In genomic region chr4:58986540-58987190, GRCm38 (mm10) we compare ENCODE assay signal across 8 mouse cellular contexts. TPM values are rescaled to one million over a fixed set of nuclear protein-coding genes. Genes with fewer than 3 reads are reported as not detected.
A peak's percentile ranks its signal among the peaks of the same experiment; 100 is the strongest.
DNase-seq lines count a peak whose midpoint lies in the region; ATAC-seq and TF ChIP-seq lines count a peak whose summit lies in the region.

Ptgr1 (minus strand) TSS chr4:58987119.

- under 1% methylated on average over 27 of the region's 28 CpGs for WGBS in embryonic facial prominence, embryonic 14.5 days
- 1% methylated on average over 28 of the region's 28 CpGs for WGBS in limb, embryonic 14.5 days
- under 1% methylated on average over 28 of the region's 28 CpGs for WGBS in midbrain, embryonic 16.5 days

- no peaks in the 10 kb centered on the region for H3K4me1 ChIP-seq in embryonic facial prominence, embryonic 14.5 days (ENCODE audit: control insufficient read depth, insufficient read depth, low read length)
- H3K4me1 ChIP-seq in limb, embryonic 14.5 days (ENCODE audit: control insufficient read depth, insufficient read depth, low read length), result peaks cover 3% of the 10 kb centered on the region; the same call in 1 of the 2 replicates
- peaks cover 11% of the 10 kb centered on the region for H3K4me1 ChIP-seq in midbrain, embryonic 16.5 days (ENCODE audit: control insufficient read depth, insufficient read depth, low read length)

- no peak for ATAC-seq in cerebellum, adult (ENCODE audit: insufficient number of reproducible peaks, low FRiP score, low TSS enrichment)
- ATAC-seq in embryonic facial prominence, embryonic 14.5 days (ENCODE audit: low read depth), result peak; percentile 70
- peak; percentile 73 for ATAC-seq in limb, embryonic 14.5 days (ENCODE audit: low FRiP score, low read depth)
- peak; percentile 69 for ATAC-seq in midbrain, embryonic 16.5 days

- peak within 1 kb of the TSS; percentile 64 for H3K4me3 ChIP-seq in embryonic facial prominence, embryonic 14.5 days (ENCODE audit: low read depth, low read length)
- peak within 1 kb of the TSS; percentile 60 for H3K4me3 ChIP-seq in limb, embryonic 14.5 days (replicated peaks; ENCODE audit: low read length)
- H3K4me3 ChIP-seq in midbrain, embryonic 16.5 days (ENCODE audit: low read depth, low read length), result peak within 1 kb of the TSS; percentile 48

- 0 out of 2 replicates have a peak, but pooled peaks cover 9% of the 10 kb centered on the region for H3K36me3 ChIP-seq in embryonic facial prominence, embryonic 14.5 days (ENCODE audit: control insufficient read depth, insufficient read depth, low read length)
- H3K36me3 ChIP-seq in limb, embryonic 14.5 days (ENCODE audit: control insufficient read depth, insufficient read depth, low read length), result 0 out of 2 replicates have a peak, but pooled peaks cover under 1% of the 10 kb centered on the region
- no peaks in the 10 kb centered on the region for H3K36me3 ChIP-seq in midbrain, embryonic 16.5 days (ENCODE audit: control insufficient read depth, insufficient read depth, low read length)

- peak within 1 kb of the TSS; percentile 65 for H3K9ac ChIP-seq in embryonic facial prominence, embryonic 14.5 days (ENCODE audit: low read depth, low read length)
- peak within 1 kb of the TSS; percentile 64 for H3K9ac ChIP-seq in limb, embryonic 14.5 days (ENCODE audit: low read depth, low read length, severe bottlenecking)
- peak within 1 kb of the TSS; percentile 59 for H3K9ac ChIP-seq in midbrain, embryonic 16.5 days (ENCODE audit: low read depth, low read length)

- 0 out of 2 replicates have a peak, but pooled peaks have one; percentile 20 for TF ChIP-seq POLR2A in limb, embryonic 14.5 days (IDR thresholded peaks at IDR 0.05; ENCODE audit: borderline replicate concordance, extremely low read depth, insufficient read depth, insufficient read length)

- peak within 1 kb of the TSS; percentile 81 for H3K4me2 ChIP-seq in embryonic facial prominence, embryonic 14.5 days (ENCODE audit: low read depth, low read length)
- peak within 1 kb of the TSS; percentile 62 for H3K4me2 ChIP-seq in limb, embryonic 14.5 days (replicated peaks; ENCODE audit: low read depth, low read length, severe bottlenecking)
- peak within 1 kb of the TSS; percentile 98 for H3K4me2 ChIP-seq in midbrain, embryonic 16.5 days (ENCODE audit: low read length)

- H3K9me3 ChIP-seq in embryonic facial prominence, embryonic 14.5 days (ENCODE audit: control insufficient read depth, low read length), result no peaks in the 10 kb centered on the region
- no peaks in the 10 kb centered on the region for H3K9me3 ChIP-seq in limb, embryonic 14.5 days (ENCODE audit: control insufficient read depth, low read length)
- no peaks in the 10 kb centered on the region for H3K9me3 ChIP-seq in midbrain, embryonic 16.5 days (replicated peaks; ENCODE audit: control insufficient read depth, low read length, poor library complexity, severe bottlenecking)

- H3K27ac ChIP-seq in embryonic facial prominence, embryonic 14.5 days (replicated peaks; ENCODE audit: low read depth, low read length), result peak within 1 kb of the TSS; percentile 54; the same call in 1 of the 2 replicates
- H3K27ac ChIP-seq in limb, embryonic 14.5 days (replicated peaks; ENCODE audit: low read depth, low read length), result 0 out of 2 replicates have a peak within 1 kb of the TSS, but pooled peaks have one; percentile 33
- no peak within 1 kb of the TSS for H3K27ac ChIP-seq in midbrain, embryonic 16.5 days (ENCODE audit: low read length)

- no peaks in the 10 kb centered on the region for H3K27me3 ChIP-seq in embryonic facial prominence, embryonic 14.5 days (replicated peaks; ENCODE audit: control insufficient read depth, insufficient read depth, low read length)
- no peaks in the 10 kb centered on the region for H3K27me3 ChIP-seq in limb, embryonic 14.5 days (ENCODE audit: control insufficient read depth, insufficient read depth, low read length)
- H3K27me3 ChIP-seq in midbrain, embryonic 16.5 days (ENCODE audit: control insufficient read depth, insufficient read depth, low read depth, low read length), result no peaks in the 10 kb centered on the region

- DNase-seq in cerebellum, adult 11 months, result peak; percentile 58
- peak; percentile 93 for DNase-seq in embryonic facial prominence, embryonic 14.5 days (ENCODE audit: low spot score)
- DNase-seq in heart, adult 8-10 months (ENCODE audit: low spot score), result peak; percentile 79
- peak; percentile 91 for DNase-seq in kidney, adult 9 months
- DNase-seq in limb, embryonic 14.5 days (ENCODE audit: low spot score), result peak; percentile 81
- DNase-seq in spleen, postnatal 36 days (ENCODE audit: low spot score in 2 of 2), result peak; percentile 81 to 86

RNA-seq across cellular contexts. Expression of gene Ptgr1, which starts in this region (rescaled TPM):
- polyA plus RNA-seq in embryonic facial prominence, embryonic 14.5 days (2014; fragmentation: Nextera tagmentation; extraction: Ambion mirVana), result 23.8 and 28.9 TPM in 2 replicates
- 1 to 10 TPM; 2.3 to 3.3 (median 3.1) TPM for total RNA-seq in heart, adult 8-10 months (2022)
- polyA plus RNA-seq in limb, embryonic 14.5 days (2012; rRNA removed), result 12.8 and 19.2 TPM in 2 replicates
- polyA plus RNA-seq in limb, embryonic 14.5 days (2014; fragmentation: Nextera tagmentation; extraction: Ambion mirVana), result 32.5 and 34.7 TPM in 2 replicates
- polyA plus RNA-seq in midbrain, embryonic 16.5 days (2015; fragmentation: Nextera tagmentation; extraction: Ambion mirVana), result 3.7 and 3.9 TPM in 2 replicates
